Mouse (Mus musculus) lung, postnatal 14 days (tissue): ENCODE data around the gene Dnajc21.
A peak's percentile ranks its signal among the peaks of the same experiment; 100 is the strongest.
"Not testable (repeated sequence)": the region's sequence is repeated elsewhere in the genome, so short reads cannot be mapped to it uniquely, and the experiment has no call there.

ENCODE experiments used
- DNase-seq: peaks from one replicate; pipeline ENCODE4 v3.0.0; 2021

The Dnajc21 gene

DNA sequence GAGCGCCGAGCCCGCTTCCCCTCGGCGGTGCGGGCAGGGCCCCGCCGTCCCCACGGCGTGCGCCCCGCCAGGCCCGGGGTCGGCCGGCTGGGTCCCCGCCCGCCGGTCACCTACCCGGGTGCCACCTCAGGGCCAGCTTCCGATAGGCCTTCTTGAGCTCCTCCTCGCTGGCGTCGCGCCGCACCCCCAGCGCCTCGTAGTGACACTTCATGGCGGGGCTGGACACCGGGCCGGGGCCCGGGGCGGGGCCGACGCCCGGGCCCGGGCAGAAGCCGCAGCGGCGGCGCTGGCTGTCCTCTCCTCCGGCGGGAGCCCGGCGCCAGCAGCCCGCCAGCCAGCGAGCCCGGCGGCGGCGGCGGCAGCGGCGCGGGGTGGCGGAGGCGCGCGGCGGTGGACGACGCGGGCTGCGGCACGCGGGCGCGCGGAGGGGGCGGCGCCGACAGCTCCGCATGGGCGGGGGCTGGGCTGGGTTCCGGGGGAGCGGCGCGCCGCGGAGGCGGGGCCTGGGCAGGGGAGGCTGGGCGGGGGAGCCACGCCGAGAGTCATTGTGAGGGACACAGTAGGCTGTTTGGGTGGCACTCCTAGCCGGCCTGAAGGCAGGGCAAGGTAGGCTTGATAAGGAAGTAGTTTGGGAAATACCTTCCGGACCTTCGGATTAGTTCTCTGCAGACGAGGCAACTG lies at the start of gene Dnajc21:
Gene Dnajc21, minus strand, starts transcription at position 366 of the 681 bp plus-strand sequence.
- peak; percentile 90 for DNase-seq

DNA sequence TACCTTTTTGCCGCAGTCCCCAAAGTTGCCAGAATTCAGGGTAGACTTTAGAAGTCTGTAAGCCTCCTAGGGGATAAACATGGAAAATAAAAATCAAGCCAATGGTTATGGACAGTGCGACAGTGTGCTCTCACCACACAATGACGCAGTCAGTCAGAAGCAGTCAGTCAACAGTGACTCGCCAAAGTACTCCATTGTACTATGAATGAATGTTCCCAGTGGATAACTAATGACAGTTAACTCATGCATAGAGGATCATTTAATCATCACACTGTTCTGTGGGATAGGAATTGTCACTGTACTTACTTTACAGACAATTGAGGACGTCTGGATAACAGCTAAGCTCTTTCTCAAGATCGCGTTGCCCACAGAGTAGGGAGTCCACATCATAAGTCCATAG lies 44.9 kb upstream of the Dnajc21 start:
- no peak for DNase-seq

GRCm38 (mm10) chr15:10506099-10506498 lies 35.8 kb upstream of the Dnajc21 start:
- DNase-seq, result peak; percentile 29

- peak; percentile 56 for DNase-seq
Observed at GRCm38 (mm10) chr15:10500838-10501719, 30.8 kb upstream of the Dnajc21 start.

- no peak for DNase-seq
Observed at GRCm38 (mm10) chr15:10500035-10500434, 29.7 kb upstream of the Dnajc21 start.

GRCm38 (mm10) chr15:10499593-10499992 lies 29.3 kb upstream of the Dnajc21 start:
- no peak for DNase-seq

GRCm38 (mm10) chr15:10496696-10497095 lies 26.4 kb upstream of the Dnajc21 start:
- DNase-seq, result not testable (repeated sequence)

DNA sequence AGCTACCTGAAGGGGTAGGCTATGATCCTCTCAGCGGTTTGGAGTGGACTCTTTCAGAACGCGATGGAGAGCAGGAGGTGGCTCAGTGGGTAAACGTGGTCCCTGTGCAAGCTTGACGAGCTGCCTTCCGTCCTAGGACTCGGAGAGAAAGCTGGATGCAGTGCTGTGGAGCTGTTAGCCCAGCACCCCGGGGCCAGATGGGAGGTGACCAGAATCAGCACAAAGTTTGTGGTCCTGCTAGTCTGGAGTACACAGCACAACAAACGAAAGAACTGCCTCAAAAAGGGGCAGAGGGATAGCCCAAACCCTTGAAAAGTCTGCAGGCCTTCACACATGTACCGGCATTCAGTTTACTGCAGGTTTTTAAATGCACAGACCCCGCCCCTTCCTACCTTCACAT lies 25.6 kb upstream of the Dnajc21 start:
- DNase-seq, result no peak

DNA sequence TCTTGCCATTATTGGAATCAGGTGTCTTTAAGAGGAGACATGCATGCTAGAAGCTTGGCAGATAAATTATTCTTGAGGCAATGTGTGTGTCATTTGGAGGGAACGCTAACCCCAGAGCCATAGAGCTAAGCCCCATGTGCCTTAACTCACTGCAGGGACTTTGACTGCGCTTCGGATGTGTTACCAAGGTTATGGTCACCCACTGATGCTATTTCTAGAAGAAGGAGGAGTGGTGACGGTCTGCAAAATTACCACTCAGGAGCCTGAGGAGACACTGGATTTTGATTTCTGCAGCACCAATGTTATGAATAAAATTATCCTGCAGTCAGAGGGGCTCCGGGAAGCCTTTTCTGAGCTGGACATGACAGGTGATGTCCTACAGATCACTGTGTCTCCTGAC lies 19.8 kb upstream of the Dnajc21 start:
- no peak for DNase-seq

DNA sequence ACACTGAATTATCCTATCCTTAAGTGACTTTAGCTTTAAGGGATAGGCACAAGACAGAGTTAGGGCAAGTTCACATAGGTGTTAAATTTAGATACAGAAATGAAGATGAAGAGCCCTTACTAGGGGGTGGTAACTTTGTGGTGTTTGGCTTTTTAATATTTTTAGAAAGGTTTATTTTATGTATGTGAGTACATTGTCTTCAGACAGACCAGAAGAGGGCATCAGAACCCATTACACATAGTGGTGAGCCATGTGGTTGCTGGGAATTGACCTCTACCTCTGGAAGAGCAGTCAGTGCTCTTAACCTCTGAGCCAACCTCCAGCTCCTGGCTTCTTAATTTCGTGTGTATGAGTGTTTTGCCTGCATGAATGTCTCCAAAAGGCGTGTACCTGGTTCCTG lies 16.9 kb upstream of the Dnajc21 start:
- no peak for DNase-seq

- DNase-seq, result no peak
Observed at GRCm38 (mm10) chr15:10486365-10486839, 16.1 kb upstream of the Dnajc21 start.

DNA sequence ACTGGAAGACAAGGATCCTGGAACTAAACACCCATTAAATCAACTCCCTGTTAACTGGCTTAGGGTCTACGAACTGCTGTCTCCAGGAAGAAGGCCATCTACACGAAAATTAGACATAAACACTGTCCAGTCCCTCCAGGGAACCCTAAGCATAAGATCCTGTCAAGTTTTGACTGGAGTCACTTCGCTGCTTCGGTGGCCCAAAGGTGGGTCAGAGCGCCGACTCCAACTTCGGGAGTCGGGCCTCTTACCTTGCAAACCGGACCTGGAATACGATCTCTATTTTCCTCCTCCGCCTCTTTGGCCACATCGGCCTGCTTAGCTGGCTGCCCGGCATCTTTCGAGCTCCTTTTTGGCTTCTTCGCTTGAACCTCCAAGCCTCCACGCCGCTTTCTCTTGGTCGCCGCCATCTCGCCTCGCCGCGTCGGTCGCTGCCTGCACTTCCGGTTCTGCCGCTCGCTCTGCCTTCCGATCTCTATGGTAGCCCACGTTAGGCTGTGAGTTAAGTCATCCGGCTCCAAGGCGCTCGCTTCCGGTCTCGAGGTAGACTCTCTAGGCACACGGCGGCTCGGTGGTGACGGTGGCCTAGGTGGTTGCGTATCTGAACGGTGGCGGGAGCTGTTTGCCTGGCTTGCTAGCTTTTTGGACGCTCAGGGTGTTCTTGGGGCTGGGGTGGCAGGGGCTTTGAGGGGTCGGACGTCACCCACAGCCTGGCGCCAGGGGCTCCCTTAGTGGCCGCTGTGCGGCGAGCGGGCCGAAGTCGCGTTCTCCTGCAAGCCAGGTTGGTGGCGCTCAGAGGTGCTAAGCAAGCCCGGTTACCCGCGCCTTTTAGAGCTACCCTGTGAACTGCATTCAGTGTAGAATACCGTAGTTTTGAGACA lies 15.4 kb upstream of the Dnajc21 start, which contains the start of the genes Brix1 and Rad1:
Gene Brix1, minus strand, starts transcription at position 464 of the 881 bp plus-strand sequence.
Gene Rad1, plus strand, starts transcription at position 535 of the 881 bp plus-strand sequence.
- peak; percentile 92 for DNase-seq

DNA sequence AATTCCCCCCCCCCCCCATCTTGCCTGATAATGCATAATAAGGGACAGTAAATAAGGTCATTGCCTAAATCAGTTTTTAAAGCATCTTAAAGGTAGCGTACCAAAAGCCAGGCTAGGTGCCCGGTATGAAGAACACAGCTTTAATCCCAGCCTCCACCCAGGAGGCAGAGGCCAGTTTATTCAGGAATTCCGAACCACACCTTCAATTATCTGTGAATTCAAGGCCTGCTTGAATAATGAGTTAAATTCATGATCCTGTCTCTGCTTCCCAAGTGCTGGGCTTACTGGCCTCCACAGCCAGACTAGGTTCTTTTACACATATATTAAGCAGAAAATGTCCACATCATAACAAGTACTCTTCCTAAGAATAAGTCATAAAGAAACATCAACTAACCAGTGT lies 625 bp upstream of the Dnajc21 start:
- no peak for DNase-seq

GRCm38 (mm10) chr15:10469641-10470150 lies 620 bp downstream of the Dnajc21 start:
- DNase-seq, result no peak

DNA sequence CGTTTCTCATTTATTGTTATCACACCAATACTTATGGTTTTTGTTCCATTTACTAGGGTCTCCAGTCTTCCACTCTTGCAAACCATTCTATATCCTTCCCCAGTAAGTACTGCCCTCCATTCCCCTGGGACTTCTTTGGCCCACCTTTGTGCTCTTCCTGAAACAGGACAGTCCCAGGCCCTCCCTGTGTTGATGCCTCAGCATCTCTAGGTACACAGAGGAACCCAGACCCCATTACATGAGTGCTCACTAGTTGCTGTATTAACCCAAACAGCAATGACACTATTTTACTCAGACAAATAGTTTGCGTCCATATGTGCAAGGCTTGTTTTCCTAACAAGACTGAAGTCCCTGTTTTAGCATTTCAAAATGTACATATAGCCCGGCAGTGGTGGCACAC lies 1.6 kb downstream of the Dnajc21 start:
- DNase-seq, result no peak

DNA sequence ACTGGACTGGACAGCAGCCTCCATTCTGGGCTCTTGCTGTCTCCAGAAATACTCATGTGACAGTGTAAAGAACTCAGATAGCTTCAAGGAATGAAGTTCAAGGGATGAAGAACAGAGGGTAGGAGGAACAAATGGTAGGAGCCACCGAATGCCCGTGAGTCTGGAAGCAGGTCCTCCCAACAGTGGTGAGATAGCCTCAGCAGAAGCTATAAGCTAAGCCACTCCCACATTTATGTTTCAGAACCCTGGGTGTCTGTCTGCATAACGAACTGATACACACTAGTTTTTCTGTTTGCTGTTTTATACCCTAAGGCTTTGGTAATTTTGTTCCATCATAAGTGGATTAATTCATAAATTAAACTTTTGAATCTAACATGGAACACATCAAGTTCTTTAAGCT lies 5.6 kb downstream of the Dnajc21 start:
- no peak for DNase-seq

GRCm38 (mm10) chr15:10463555-10463954 lies 6.8 kb downstream of the Dnajc21 start:
- no peak for DNase-seq

DNA sequence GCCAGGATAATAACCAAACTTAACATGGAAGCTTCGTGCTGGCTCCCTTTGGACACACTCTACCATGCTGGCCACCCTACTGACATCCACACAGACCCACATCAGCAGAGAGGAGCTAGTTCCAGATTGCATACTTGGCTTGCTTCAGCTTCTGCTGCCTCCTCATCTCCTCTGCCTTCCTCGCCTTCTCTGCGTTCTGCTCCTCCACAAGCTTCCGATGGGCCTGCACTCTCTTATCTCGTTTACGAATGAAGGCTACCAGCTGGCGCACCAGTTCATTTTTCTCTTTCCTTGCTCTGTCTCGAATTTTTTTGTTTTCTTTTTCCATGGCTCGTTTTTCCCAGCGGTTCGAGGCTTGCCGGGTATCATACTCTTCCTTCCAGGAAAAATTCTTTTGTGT lies 9.3 kb downstream of the Dnajc21 start:
- DNase-seq, result no peak

GRCm38 (mm10) chr15:10447102-10447501 lies 23.2 kb downstream of the Dnajc21 start:
- DNase-seq, result no peak

GRCm38 (mm10) chr15:10442275-10442674 lies 28.0 kb downstream of the Dnajc21 start:
- DNase-seq, result no peak

- DNase-seq, result no peak
Observed at GRCm38 (mm10) chr15:10441493-10441892, 28.8 kb downstream of the Dnajc21 start.

DNA sequence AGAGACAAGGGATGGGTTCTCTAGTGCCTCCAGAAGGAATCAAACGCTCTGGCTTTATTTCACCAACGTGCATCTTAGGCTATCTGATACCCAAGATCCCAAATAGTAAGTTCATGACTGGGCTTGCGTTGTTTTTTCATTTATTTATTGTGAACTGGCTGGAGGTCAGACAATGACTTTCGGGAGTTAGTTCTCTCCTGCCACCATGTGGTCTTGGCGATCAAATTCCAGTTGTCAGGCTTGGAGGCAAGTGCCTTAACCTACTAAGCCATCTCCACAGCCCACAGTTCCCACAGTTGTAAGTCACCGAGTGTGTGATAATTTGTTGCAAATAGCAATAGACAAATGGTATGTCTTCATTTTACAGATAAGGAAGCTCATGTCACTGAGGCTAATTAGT lies 30.4 kb downstream of the Dnajc21 start:
- no peak for DNase-seq

DNA sequence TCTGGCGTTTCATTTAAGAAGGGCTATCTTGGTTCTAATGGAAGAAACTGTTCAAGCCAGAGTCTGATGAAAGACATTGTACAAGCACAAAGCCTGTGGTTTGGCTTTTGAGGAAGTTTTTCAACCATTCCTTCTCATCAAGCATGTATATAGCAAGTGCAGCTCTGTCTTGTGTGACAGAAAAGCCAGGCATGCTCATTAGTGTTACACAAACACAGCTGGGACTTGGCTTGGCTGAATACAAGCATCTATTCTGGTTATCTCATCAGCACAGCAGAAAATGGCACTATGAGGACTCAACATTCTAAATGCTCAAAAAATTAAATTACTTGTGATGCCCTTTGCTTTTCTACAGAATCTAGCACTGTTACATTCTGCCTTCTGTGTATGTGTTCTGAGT lies 33.4 kb downstream of the Dnajc21 start:
- DNase-seq, result no peak
